Mouse (Mus musculus) spleen, postnatal 4 days (tissue): ENCODE measurements around the gene Scml2.
"Not testable (repeated sequence)": the region's sequence is repeated elsewhere in the genome, so short reads cannot be mapped to it uniquely, and the experiment has no call there.

ENCODE experiments used
- DNase-seq, 2 experiments: peaks; one replicate each; pipeline ENCODE4 v3.0.0; 2022; ENCODE audit warnings: low spot score in 2 of 2

The Scml2 gene

DNA sequence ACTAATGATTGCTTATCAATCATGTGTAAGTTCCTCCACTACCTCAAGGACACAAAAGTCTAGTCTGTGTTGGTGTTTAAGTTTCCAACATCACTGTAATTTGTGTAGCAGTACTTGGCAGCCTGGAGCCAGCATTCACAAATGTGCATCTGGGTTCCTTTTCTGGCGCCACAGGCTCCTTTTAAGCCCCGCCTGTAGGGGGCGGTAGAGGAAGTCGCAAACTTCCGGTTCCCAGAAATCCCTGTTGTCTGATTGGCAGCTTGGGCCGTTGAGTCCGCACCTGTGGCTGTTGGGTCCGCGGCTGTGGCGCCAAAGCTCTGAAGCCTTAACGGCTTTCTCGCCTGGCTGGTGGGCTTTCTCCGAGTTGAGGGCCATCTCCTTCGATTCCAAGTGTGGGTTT is at the start of gene Scml2:
Gene Scml2 (plus strand): TSS at position 301 of the 400 bp plus-strand sequence.
- DNase-seq, result not testable (repeated sequence)

DNA sequence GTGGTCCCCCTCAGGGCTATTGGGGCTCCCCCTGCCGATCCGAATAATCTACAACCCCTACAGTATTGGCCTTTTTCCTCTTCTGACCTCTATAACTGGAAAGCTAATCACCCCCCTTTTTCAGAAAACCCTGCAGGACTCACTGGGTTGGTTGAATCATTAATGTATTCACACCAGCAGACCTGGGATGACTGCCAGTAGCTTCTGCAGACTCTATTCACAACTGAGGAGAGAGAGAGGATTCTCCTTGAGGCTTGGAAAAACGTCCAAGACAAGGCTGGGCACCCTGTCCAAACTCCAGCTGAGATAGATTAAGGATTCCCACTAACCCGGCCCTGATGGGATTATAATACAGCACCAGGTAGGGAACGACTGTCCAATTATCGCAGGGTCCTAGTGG is 41.4 kb upstream of the Scml2 start:
- DNase-seq, result not testable (repeated sequence)

DNA sequence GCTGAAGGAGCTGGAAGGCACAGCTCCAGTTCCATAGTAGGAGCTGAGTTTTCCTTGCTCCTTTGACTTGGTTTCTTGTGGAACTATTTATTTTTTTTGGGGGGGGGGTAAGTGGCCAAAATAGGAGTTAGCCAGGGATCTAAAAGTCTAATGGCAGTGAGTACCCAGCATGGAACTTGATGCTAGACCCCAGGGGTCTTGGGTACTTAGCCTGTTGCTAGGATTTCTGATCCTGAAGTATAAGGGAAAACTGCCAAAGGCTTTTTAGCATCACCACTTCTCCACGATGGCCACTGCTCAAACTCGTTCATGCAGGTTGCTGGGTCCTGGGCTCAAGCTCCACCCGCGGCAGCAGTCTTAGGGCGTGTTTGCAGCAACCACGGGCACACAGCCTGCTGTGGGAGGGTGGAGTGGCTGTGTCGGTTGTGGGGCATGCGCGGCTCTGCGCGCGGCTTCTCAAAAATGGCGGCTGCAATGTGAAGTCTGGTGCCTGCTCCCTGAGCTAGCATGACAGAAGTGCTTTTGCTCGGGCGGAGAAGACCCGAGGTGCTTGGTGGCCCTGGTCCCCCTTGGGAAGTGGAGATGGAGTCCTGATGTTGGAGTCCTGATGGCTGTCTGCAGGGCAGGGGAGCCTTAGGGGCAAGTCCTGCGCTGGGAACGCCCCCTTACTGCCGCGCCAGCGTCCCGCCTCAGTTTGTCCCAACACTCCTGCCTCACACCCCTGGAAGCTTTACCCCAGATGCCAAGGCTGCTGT is 45.5 kb downstream of the Scml2 start:
- peak; percentile 14 to 66 for DNase-seq

DNA sequence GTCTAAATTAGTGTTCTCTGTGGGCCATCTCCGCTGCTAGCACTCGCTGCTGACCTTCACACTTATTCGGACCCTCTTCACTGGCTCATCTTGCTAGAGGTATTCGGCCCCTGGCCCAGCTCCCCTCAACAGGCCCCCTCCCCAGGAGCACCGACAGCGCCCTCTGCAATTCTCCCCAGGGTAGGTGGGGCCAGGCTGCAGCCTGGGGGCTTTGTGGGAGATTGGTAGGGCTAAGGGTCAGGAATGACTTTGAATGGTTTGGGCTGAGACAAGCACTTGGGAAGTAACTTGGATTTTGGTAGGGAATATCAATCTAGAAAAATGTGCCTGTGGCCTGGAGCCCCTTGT is 46.0 kb downstream of the Scml2 start:
- peak in 1 of 2 experiments; percentile 58 for DNase-seq

DNA sequence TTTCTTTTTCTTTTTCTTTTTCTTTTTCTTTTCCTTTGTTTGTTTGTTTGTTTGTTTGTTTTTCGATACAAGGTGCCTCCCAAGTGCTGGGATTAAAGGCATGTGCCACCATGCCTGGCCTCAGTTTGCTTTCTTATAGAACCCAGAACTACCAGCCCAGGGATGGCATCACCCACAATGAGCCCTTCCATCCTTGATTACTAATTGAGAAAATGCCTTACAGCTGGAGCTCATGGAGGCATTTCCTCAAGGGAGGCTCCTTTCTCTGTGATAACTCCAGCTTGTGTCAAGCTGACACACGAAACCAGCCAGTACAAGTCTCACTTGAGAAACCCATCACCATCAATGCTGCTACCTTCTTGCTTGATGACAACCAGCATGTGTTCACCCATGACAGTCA is 170.2 kb downstream of the Scml2 start, which contains the start of gene Gm15262:
Gene Gm15262 (plus strand): TSS at position 301 of the 400 bp plus-strand sequence.
- DNase-seq, result not testable (repeated sequence)
